13 mouse cellular contexts compared by ENCODE assay signal in the genomic region with DNA sequence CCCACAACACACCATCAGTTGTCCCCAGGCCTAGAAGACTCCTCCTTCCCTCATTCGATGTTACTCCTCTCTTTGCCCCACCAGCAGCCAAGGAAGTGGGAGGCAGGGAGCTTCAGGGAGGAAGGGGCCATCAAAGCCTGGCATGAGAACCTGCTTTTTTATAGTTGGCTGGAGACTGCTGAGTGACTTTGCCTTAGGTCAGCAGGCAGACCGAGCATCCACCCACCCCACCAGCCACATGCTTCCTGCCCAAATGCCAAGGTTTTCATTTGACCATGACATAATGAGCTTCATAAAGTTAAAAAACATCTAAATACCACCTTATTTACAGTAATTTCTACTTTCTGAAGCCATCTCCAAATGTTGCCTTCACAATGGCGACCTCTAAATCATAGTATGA.
"Had no signal": no experiment of that assay in that cellular context is flagged by ENCODE, and none has a peak within 500 bp of the region (broad histone marks: within the 10 kb centered on the region; RNA-seq: fewer than 3 reads in every experiment).

No protein-coding gene starts in this region.

- H3K27me3 ChIP-seq: intestine, embryonic 15.5 days; liver, embryonic 15.5 days; midbrain, embryonic 12.5 days; neural tube, embryonic 13.5 days had no signal

- H3K4me1 ChIP-seq: midbrain, embryonic 12.5 days; neural tube, embryonic 13.5 days had no signal

- H3K27ac ChIP-seq: intestine, embryonic 15.5 days; left cerebral cortex, adult 2 months; limb, embryonic 10.5 days; liver, embryonic 15.5 days; midbrain, embryonic 12.5 days; neural tube, embryonic 13.5 days had no signal

- ATAC-seq: lung, postnatal 0 days; midbrain, embryonic 16.5 days had no signal

- H3K36me3 ChIP-seq: intestine, embryonic 15.5 days; limb, embryonic 10.5 days; liver, embryonic 15.5 days; midbrain, embryonic 12.5 days; neural tube, embryonic 13.5 days had no signal

- DNase-seq: kidney, adult 8-10 months; kidney, postnatal 10 days; lung, adult 2 months; lung, postnatal 36 days; retina, postnatal 1 day had no signal

- H3K4me3 ChIP-seq: intestine, embryonic 15.5 days; left cerebral cortex, adult 2 months; limb, embryonic 10.5 days; liver, embryonic 15.5 days; midbrain, embryonic 12.5 days; neural tube, embryonic 13.5 days had no signal

- H3K9me3 ChIP-seq: intestine, embryonic 15.5 days; limb, embryonic 10.5 days; liver, embryonic 15.5 days; midbrain, embryonic 12.5 days; neural tube, embryonic 13.5 days had no signal
